In genomic region chr5:127243611-127244010, GRCm38 (mm10) we compare ENCODE assay signal across 8 mouse cellular contexts. TPM values are rescaled to one million over a fixed set of nuclear protein-coding genes. Genes with fewer than 3 reads are reported as not detected.
A peak's percentile ranks its signal among the peaks of the same experiment; 100 is the strongest.
DNase-seq lines count a peak whose midpoint lies in the region; ATAC-seq and TF ChIP-seq lines count a peak whose summit lies in the region.

No protein-coding gene starts in this region.

- no peak for TF ChIP-seq POLR2A in cortical plate, adult 2 months (IDR thresholded peaks at IDR 0.05; ENCODE audit: extremely low read depth, insufficient read depth, low read length)

- H3K4me2 ChIP-seq in midbrain, postnatal 0 days (ENCODE audit: low read depth, low read length, poor library complexity, severe bottlenecking) = peak overlapping the region; percentile 75

- peak overlapping the region; percentile 60 for H3K9ac ChIP-seq in midbrain, postnatal 0 days (replicated peaks; ENCODE audit: low read length, poor library complexity, severe bottlenecking)

- ATAC-seq in midbrain, postnatal 0 days (ENCODE audit: low FRiP score) = no peak

- H3K27me3 ChIP-seq in hindbrain, embryonic 10.5 days (ENCODE audit: insufficient read depth, poor library complexity, severe bottlenecking) = peaks cover 63% of the 10 kb centered on the region
- H3K27me3 ChIP-seq in midbrain, postnatal 0 days (ENCODE audit: insufficient read depth, low read length) = peaks cover 8% of the 10 kb centered on the region; the same call in 1 of the 2 replicates

- 9% methylated on average over 13 of the region's 13 CpGs for WGBS in hindbrain, embryonic 10.5 days
- 7% methylated on average over 13 of the region's 13 CpGs for WGBS in midbrain, postnatal 0 days

- no peak overlapping the region for H3K27ac ChIP-seq in cortical plate, adult 2 months (ENCODE audit: insufficient read depth, low read length)
- no peak overlapping the region for H3K27ac ChIP-seq in hindbrain, embryonic 10.5 days
- H3K27ac ChIP-seq in midbrain, postnatal 0 days (ENCODE audit: low read depth, low read length) = no peak overlapping the region

- DNase-seq in kidney, postnatal 4 days = peak; percentile 4 to 14
- DNase-seq in kidney, postnatal 10 days = no peak
- DNase-seq in hindbrain, embryonic 10.5 days (ENCODE audit: low spot score) = no peak
- DNase-seq in midbrain, postnatal 0 days (ENCODE audit: low spot score) = peak; percentile 26
- no peak for DNase-seq in adrenal gland, postnatal 14 days
- DNase-seq in gastrocnemius, postnatal 4 days (ENCODE audit: low spot score in 2 of 2) = no peak
- DNase-seq in layer of hippocampus, adult 9-11 months = no peak

- H3K9me3 ChIP-seq in hindbrain, embryonic 10.5 days = 0 out of 2 replicates have a peak, but pooled peaks cover 2% of the 10 kb centered on the region
- H3K9me3 ChIP-seq in midbrain, postnatal 0 days (ENCODE audit: low read length) = no peaks in the 10 kb centered on the region

- peak overlapping the region; percentile 8; the same call in 1 of the 2 replicates for H3K4me3 ChIP-seq in cortical plate, adult 2 months (ENCODE audit: insufficient read depth, low read length)
- H3K4me3 ChIP-seq in hindbrain, embryonic 10.5 days = peak overlapping the region; percentile 76
- peak overlapping the region; percentile 61 for H3K4me3 ChIP-seq in midbrain, postnatal 0 days (ENCODE audit: low read depth, low read length)

- no peak for TF ChIP-seq CTCF in cortical plate, adult 2 months (IDR thresholded peaks at IDR 0.05; ENCODE audit: extremely low read depth, insufficient read depth, low read length)
- no peak for TF ChIP-seq CTCF in midbrain, postnatal 0 days (IDR thresholded peaks at IDR 0.05)

- no peaks in the 10 kb centered on the region for H3K4me1 ChIP-seq in cortical plate, adult 2 months (ENCODE audit: control insufficient read depth, insufficient read depth, low read length)
- peaks cover 39% of the 10 kb centered on the region for H3K4me1 ChIP-seq in hindbrain, embryonic 10.5 days (replicated peaks)
- H3K4me1 ChIP-seq in midbrain, postnatal 0 days (ENCODE audit: insufficient read depth, low read length) = peaks cover 10% of the 10 kb centered on the region; the same call in 1 of the 2 replicates

- H3K36me3 ChIP-seq in hindbrain, embryonic 10.5 days = no peaks in the 10 kb centered on the region
- H3K36me3 ChIP-seq in midbrain, postnatal 0 days (ENCODE audit: insufficient read depth, low read length) = no peaks in the 10 kb centered on the region

RNA-seq across cellular contexts. Expression of gene Tmem132c, which starts 2.0 kb away (rescaled TPM):
- 1.9 and 2.3 TPM in 2 replicates for polyA plus RNA-seq in cortical plate, adult 2 months (2012; rRNA removed)
- polyA plus RNA-seq in hindbrain, embryonic 10.5 days (2016; fragmentation: Nextera tagmentation; extraction: Ambion mirVana) = 24.0 and 33.2 TPM in 2 replicates
- total RNA-seq in midbrain, postnatal 0 days (2014; rRNA removed) = 37.9 and 40.0 TPM in 2 replicates
- polyA plus RNA-seq in midbrain, postnatal 0 days (2015; fragmentation: Nextera tagmentation; extraction: Ambion mirVana) = 8.7 and 10.2 TPM in 2 replicates
- total RNA-seq in adrenal gland, postnatal 14 days (2021) = 1.0 and 1.3 TPM in 2 replicates
- total RNA-seq in gastrocnemius, postnatal 4 days (2021) = 1 to 10 TPM; 1.5 to 2.4 TPM

Comparison
In these comparisons a context has a peak if more than half of its experiments do, and no peak if none do; other contexts are left out.
1. DNase-seq: peak in kidney, postnatal 4 days (2 of 2) and midbrain, postnatal 0 days (single experiment); none in kidney, postnatal 10 days (single experiment), hindbrain, embryonic 10.5 days (single experiment), adrenal gland, postnatal 14 days (single experiment), gastrocnemius, postnatal 4 days (0 of 2) and layer of hippocampus, adult 9-11 months (single experiment).
2. H3K4me3 ChIP-seq: peak in every context shown above with its lines; median percentile 76 in hindbrain, embryonic 10.5 days; 61 in midbrain, postnatal 0 days; 8 in cortical plate, adult 2 months.
3. RNA of gene Tmem132c, which starts 2.0 kb away (total RNA-seq): 37.9 to 40.0 TPM in midbrain, postnatal 0 days; 1.5 to 2.4 TPM in gastrocnemius, postnatal 4 days and 1.0 to 1.3 TPM in adrenal gland, postnatal 14 days; every median in the first group is over 10 times any median in the second.